Mouse (Mus musculus): ENCODE data around the gene Magi2. TPM values are rescaled to one million over a fixed set of nuclear protein-coding genes. Genes with fewer than 3 reads are reported as not detected.
A peak's percentile ranks its signal among the peaks of the same experiment; 100 is the strongest.

The Magi2 gene
- polyA plus RNA-seq, 1 experiment from 2014 or later: 3.3 TPM

DNA sequence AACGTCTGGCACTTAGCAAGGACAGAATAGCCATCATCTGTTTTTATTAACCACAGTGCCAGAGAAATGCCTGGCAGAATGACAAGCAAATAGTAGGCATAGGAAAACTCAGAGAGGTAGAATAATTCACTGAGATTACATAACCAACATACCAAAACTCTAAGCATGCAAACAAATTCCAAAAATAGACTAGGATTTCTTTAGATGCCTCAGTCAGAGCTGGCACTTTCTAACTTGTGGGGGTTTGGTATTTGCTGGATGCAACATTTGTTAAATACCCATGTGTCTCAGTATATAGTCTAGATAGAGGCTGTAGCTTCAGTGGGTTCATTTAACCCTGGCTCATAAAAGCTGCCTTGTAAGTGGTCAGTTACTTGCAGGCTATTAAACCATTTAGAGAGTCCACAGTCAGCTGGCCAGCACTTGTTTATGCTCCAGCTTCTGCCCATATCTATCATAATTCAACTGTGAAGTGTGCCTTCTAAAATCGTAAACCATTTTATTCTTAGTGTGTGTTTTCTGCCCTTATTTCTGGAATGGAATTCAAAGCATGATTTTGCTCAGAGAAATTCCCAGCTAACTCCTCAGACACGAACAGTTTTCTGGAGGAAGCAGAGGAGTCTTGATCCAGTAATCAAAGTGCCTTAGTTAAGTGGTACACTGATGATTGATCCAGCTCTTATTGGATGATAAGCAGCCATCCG is 1219.8 kb downstream of the Magi2 start:
- Histone ChIP-seq H3K27ac (no peak overlapping the region), H3K27me3 (ENCODE audit: low read depth, poor library complexity, severe bottlenecking) (no peaks in the 10 kb centered on the region), H3K4me1 (no peaks in the 10 kb centered on the region), H3K36me3 (no peaks in the 10 kb centered on the region), H3K9me3 (replicated peaks) (no peaks in the 10 kb centered on the region), H3K4me3 (no peak overlapping the region)
- WGBS: 67% methylated on average over 4 of the region's 4 CpGs
- DNase-seq (ENCODE audit: low spot score): no peak

DNA sequence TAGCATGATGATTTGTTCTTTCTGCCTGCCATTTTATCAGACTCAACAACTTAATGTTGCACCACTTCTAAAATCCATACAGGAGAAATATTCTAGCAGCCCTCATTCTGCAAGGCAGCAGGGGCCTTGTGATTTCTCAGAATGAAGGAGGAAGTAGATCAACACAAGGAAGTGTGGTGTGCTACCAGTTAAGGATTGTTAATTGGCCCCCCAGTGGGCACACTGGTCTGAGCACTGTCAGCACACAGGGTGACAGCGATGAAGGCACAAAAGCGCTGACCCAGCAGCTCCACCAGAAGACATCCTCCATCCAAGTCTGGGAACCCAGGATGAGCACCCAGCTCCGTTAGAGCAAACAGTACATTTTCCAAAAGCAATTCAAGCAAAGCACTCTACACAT is 1229.3 kb downstream of the Magi2 start:
- H3K4me3 ChIP-seq: no peak overlapping the region
- no peaks in the 10 kb centered on the region for H3K9me3 ChIP-seq (replicated peaks)
- no peaks in the 10 kb centered on the region for H3K27me3 ChIP-seq (ENCODE audit: low read depth, poor library complexity, severe bottlenecking)
- DNase-seq (ENCODE audit: low spot score): no peak
- no peaks in the 10 kb centered on the region for H3K36me3 ChIP-seq
- no peak overlapping the region for H3K27ac ChIP-seq
- 67% methylated on average over 3 of the region's 3 CpGs for WGBS
- no peaks in the 10 kb centered on the region for H3K4me1 ChIP-seq

DNA sequence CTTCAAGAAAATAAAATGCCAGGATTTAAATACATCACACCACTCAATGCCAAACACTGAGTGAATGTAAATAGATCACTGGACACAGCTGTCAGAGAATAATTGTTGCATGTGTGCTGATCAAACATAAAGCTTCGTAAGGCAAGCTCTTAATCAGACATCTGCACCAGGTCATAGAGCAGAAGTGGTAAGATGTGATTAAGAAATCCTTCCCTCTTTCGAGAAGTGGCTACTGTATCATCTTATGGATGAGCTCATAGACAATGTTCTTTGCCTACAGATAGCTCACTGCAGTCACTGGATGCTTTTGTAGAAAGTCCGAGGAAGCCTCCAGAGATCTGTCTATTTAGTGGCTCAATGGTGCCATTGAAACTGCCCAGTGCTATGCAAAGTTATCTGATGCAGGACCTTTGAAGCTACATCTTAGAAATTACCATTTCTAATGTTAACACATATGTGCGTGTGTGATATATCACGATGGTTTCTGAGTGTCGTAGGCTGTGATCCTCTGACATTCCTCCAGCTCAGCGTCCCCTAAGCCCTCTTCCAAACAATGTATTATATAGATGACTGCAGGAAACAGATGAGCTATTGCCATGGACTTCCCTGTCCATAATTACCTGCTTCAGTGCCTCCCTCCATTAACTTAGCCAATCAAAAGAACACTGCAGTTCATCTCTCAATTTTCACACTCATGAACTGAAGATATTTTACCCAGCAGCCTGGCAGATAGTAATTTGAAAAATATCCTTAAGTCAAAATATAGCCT is 1231.1 kb downstream of the Magi2 start:
- Histone ChIP-seq H3K4me1 (no peaks in the 10 kb centered on the region), H3K27me3 (ENCODE audit: low read depth, poor library complexity, severe bottlenecking) (no peaks in the 10 kb centered on the region), H3K4me3 (no peak overlapping the region), H3K36me3 (no peaks in the 10 kb centered on the region), H3K27ac (no peak overlapping the region), H3K9me3 (replicated peaks) (no peaks in the 10 kb centered on the region)
- DNase-seq (ENCODE audit: low spot score): no peak
- 86% methylated on average over 7 of the region's 7 CpGs for WGBS

DNA sequence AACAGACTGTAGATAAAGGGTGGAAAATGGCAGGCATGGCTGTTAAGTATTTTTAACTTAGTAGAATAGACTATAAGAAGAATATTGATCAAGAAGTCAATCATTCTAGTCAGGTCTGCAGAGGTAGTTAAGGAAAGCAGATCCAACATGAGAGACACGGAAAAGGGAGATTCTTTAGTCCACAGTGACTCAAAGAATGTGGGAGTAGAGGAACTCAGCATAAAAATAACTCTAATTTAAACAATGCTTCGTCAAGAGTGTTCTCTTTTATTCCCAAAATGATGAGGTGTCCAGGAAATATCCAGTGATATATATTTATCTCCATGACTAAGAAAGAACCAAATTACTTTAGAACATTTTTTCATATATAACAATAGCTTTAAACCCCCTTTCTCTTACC is 1234.9 kb downstream of the Magi2 start:
- no peaks in the 10 kb centered on the region for H3K4me1 ChIP-seq
- whole genome bisulfite sequencing: 85% methylated on average over 2 of the region's 2 CpGs
- H3K36me3 ChIP-seq: no peaks in the 10 kb centered on the region
- no peak overlapping the region for H3K4me3 ChIP-seq
- no peak for DNase-seq (ENCODE audit: low spot score)
- no peaks in the 10 kb centered on the region for H3K9me3 ChIP-seq (replicated peaks)
- H3K27me3 ChIP-seq (ENCODE audit: low read depth, poor library complexity, severe bottlenecking): no peaks in the 10 kb centered on the region
- H3K27ac ChIP-seq: no peak overlapping the region

DNA sequence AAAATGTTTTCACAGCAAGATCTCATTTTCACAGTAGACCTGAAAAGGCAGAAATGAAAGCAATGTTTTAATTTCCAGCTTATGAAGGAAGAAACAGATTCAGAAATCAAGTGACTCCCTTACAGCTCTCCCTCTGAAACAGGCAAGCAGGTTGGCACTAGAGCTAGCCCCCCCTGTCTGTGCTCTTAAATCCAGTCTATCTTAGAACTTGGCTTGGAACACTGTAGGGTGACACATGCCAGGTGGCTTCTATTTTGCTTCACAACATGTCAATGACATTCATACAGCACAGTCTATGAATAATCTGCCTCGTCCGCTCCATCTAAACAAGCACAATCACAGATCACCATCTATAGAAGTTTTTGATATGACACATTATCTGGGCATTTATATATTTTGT is 1235.5 kb downstream of the Magi2 start:
- WGBS: 95% methylated on average over 2 of the region's 2 CpGs
- no peaks in the 10 kb centered on the region for H3K27me3 ChIP-seq (ENCODE audit: low read depth, poor library complexity, severe bottlenecking)
- no peaks in the 10 kb centered on the region for H3K4me1 ChIP-seq
- no peak overlapping the region for H3K4me3 ChIP-seq
- DNase-seq (ENCODE audit: low spot score): no peak
- H3K36me3 ChIP-seq: no peaks in the 10 kb centered on the region
- no peak overlapping the region for H3K27ac ChIP-seq
- H3K9me3 ChIP-seq (replicated peaks): no peaks in the 10 kb centered on the region

DNA sequence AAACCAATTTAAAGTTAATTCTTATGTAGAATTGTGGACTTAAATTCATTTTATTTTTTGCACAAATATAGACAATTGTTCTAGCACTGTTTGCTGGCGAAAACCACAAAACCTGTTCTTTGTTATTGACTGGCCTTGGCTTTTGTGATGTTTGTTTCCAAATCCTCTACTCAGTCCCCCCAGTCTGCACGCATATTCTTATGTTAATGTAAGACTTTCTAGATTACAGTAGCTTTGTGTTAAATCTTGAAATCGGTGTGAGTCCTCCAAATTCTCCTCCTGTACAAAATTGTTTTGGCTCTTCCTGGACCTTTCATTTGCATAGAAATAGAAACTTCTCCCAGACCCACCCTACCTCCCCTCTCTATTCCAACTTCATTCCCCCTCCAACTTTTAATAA is 1242.9 kb downstream of the Magi2 start:
- no peaks in the 10 kb centered on the region for H3K4me1 ChIP-seq
- no peak for DNase-seq (ENCODE audit: low spot score)
- H3K27me3 ChIP-seq (ENCODE audit: low read depth, poor library complexity, severe bottlenecking): no peaks in the 10 kb centered on the region
- no peak overlapping the region for H3K4me3 ChIP-seq
- H3K9me3 ChIP-seq (replicated peaks): no peaks in the 10 kb centered on the region
- no peaks in the 10 kb centered on the region for H3K36me3 ChIP-seq
- no peak overlapping the region for H3K27ac ChIP-seq
- WGBS: 87% methylated on average over 3 of the region's 3 CpGs

DNA sequence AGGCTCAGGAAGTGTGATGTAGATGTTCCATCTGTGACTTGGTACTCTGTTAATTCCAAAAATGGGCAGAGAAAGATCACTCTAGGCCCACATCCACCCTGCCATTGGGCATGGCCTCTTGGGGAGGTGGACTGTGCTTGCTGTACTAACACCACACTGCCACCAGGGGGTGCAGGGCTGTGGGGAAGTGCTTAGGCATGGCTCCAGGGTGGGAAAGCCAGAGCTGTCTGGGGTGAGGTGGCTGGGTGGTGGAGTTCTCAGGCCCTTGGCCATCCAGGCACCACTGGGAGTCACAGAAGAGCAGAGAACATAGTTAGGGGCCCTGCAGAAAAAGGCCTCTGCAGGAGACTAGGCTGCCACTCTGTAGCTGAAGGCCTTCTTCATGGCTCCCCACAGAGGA is 1243.6 kb downstream of the Magi2 start:
- Histone ChIP-seq H3K27ac (no peak overlapping the region), H3K36me3 (no peaks in the 10 kb centered on the region), H3K4me1 (no peaks in the 10 kb centered on the region), H3K9me3 (replicated peaks) (no peaks in the 10 kb centered on the region), H3K27me3 (ENCODE audit: low read depth, poor library complexity, severe bottlenecking) (no peaks in the 10 kb centered on the region), H3K4me3 (no peak overlapping the region)
- DNase-seq (ENCODE audit: low spot score): peak; percentile 47

DNA sequence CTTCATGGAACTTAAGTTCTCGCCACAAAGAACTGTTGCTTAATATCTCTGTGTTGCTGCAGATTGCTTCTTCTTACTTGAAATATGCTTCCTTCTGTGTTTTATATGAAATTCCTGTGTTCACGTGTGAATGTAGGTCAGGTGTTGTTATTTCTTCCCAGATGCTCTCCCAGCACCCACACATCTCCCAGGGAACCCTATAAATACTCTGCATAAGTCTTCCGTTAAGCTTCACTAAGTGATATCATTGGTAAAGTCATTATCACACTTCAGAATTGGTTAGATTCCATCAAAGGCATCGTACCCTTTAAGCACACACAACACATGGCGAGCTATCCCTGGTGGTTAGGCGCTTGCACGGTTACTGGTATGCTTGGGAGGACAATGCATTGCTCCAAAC is 1257.7 kb downstream of the Magi2 start:
- 90% methylated on average over 7 of the region's 7 CpGs for WGBS
- Histone ChIP-seq H3K27me3 (ENCODE audit: low read depth, poor library complexity, severe bottlenecking) (no peaks in the 10 kb centered on the region), H3K9me3 (replicated peaks) (no peaks in the 10 kb centered on the region), H3K27ac (no peak overlapping the region), H3K4me3 (no peak overlapping the region), H3K36me3 (no peaks in the 10 kb centered on the region), H3K4me1 (no peaks in the 10 kb centered on the region)
- DNase-seq (ENCODE audit: low spot score): no peak

DNA sequence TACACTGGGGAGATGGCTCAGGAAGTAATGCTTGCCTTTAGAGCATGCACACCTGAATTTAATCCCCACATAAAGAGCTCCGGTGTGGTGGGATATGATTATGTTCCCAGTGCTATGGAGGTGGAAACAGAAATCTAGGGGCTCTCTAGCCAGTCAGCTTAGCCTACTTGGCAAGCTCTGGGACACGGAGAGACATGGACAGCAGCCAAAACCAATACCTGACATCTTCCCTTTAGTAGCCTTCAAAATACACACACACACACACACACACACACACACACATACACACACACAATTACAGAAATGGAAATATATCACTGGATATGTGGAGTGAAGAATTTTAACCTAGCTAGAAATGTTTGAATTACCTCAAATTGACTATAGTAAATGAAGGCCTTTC is 1265.1 kb downstream of the Magi2 start:
- WGBS: 92% methylated on average over 2 of the region's 2 CpGs
- H3K36me3 ChIP-seq: no peaks in the 10 kb centered on the region
- H3K27me3 ChIP-seq (ENCODE audit: low read depth, poor library complexity, severe bottlenecking): no peaks in the 10 kb centered on the region
- H3K9me3 ChIP-seq (replicated peaks): no peaks in the 10 kb centered on the region
- DNase-seq (ENCODE audit: low spot score): no peak
- no peak overlapping the region for H3K4me3 ChIP-seq
- peaks cover 15% of the 10 kb centered on the region for H3K4me1 ChIP-seq
- H3K27ac ChIP-seq: no peak overlapping the region

DNA sequence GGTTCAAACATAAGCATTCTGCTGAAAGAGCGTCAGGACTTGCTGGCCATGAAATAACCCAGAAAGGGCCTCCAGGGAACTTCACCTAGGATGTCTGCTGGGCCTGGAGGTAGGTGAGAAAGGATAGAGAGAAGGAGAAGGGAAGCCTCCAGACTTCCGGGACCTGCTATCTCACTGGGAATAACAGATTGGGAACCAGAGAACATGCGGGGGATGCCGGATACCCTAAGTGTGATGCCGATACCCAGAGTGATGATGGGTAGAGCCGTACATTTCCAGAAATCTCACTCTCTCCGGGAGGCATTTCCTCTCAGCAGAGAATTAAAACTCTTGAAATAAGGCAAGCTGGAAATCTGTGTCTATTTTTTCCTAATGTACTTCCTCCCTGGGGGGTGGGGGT is 1265.8 kb downstream of the Magi2 start:
- Histone ChIP-seq H3K4me3 (no peak overlapping the region), H3K4me1 (peaks cover 20% of the 10 kb centered on the region), H3K27ac (no peak overlapping the region), H3K27me3 (ENCODE audit: low read depth, poor library complexity, severe bottlenecking) (no peaks in the 10 kb centered on the region), H3K9me3 (replicated peaks) (no peaks in the 10 kb centered on the region), H3K36me3 (no peaks in the 10 kb centered on the region)
- no peak for DNase-seq (ENCODE audit: low spot score)
- WGBS: 97% methylated on average over 7 of the region's 7 CpGs

DNA sequence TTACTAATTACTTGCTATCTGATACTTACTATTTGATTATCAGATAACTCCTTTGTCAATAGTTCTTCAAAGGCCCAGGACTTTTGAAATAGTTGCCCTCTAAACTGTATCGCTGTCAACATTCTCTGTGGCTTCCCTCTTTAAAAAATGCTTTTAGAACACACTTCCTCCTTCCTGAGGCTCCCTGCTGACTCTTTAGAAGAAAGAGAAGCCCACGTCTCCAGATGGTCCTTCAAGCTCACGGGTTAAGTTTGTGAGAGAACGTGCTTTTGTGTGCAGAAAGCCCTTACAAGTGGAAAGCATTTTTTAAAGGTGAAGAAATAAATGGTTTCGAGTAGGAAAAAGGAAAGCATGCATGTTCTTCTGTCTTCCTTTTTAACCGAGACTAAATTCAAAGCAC is 1267.2 kb downstream of the Magi2 start:
- DNase-seq (ENCODE audit: low spot score): no peak
- Histone ChIP-seq H3K36me3 (no peaks in the 10 kb centered on the region), H3K27me3 (ENCODE audit: low read depth, poor library complexity, severe bottlenecking) (no peaks in the 10 kb centered on the region), H3K27ac (no peak overlapping the region), H3K9me3 (replicated peaks) (no peaks in the 10 kb centered on the region), H3K4me3 (no peak overlapping the region), H3K4me1 (peaks cover 31% of the 10 kb centered on the region)
- 66% methylated on average over 6 of the region's 6 CpGs for WGBS

DNA sequence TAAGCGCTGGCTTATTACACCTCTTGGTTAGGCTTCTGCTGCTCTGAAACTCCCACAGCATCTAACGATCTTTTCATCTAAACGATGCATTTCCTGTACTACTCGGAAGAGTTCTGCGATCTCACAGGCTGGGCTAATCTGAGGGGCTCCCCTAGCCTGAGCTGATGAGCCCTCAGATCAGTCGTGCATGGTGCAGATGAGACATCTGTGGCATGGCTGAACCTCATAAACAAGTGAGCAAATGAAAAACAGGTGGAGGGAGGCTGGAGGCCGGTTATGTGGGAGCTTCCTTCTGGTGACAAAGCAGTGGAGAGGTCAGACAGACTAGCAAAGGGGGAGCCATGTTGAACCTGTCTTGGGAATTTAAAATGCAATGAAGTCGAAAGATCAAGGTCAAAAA is 1270.1 kb downstream of the Magi2 start:
- no peaks in the 10 kb centered on the region for H3K27me3 ChIP-seq (ENCODE audit: low read depth, poor library complexity, severe bottlenecking)
- no peaks in the 10 kb centered on the region for H3K36me3 ChIP-seq
- 23% methylated on average over 8 of the region's 8 CpGs for WGBS
- DNase-seq (ENCODE audit: low spot score): peak; percentile 51
- no peak overlapping the region for H3K27ac ChIP-seq
- H3K4me1 ChIP-seq: peaks cover 34% of the 10 kb centered on the region
- no peak overlapping the region for H3K4me3 ChIP-seq
- no peaks in the 10 kb centered on the region for H3K9me3 ChIP-seq (replicated peaks)

DNA sequence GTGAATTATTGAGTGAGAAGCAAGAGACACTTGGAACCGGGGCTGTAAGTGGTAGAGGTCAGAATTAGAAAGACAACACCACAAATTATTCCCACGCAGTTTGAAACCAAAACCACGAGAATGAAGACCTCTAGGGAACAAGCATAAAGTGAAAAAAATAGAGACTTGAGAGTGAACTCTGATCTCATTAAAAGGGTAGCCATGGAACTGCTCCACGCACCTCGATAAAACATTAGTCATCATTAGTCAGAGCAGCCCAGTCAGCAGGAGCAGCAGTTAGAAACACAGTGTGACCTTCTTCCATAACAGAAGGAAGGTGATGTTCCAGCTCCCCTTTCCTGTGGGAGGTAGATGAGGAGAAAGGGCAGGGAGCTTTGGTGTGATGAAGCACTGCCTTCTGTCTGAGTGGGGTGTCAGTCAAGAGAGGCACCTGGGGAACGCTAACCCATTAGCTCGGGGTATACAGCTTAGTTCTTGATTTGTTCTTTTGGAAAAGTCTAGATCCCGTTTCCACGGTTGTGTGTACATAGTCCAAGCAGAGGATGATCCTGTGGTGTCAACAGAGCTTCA is 1272.3 kb downstream of the Magi2 start:
- H3K27me3 ChIP-seq (ENCODE audit: low read depth, poor library complexity, severe bottlenecking): no peaks in the 10 kb centered on the region
- H3K4me3 ChIP-seq: no peak overlapping the region
- WGBS: 47% methylated on average over 9 of the region's 9 CpGs
- no peak overlapping the region for H3K27ac ChIP-seq
- peaks cover 34% of the 10 kb centered on the region for H3K4me1 ChIP-seq
- no peaks in the 10 kb centered on the region for H3K9me3 ChIP-seq (replicated peaks)
- H3K36me3 ChIP-seq: no peaks in the 10 kb centered on the region
- no peak for DNase-seq (ENCODE audit: low spot score)
